9 mouse cellular contexts compared by ENCODE assay signal in the genomic region with DNA sequence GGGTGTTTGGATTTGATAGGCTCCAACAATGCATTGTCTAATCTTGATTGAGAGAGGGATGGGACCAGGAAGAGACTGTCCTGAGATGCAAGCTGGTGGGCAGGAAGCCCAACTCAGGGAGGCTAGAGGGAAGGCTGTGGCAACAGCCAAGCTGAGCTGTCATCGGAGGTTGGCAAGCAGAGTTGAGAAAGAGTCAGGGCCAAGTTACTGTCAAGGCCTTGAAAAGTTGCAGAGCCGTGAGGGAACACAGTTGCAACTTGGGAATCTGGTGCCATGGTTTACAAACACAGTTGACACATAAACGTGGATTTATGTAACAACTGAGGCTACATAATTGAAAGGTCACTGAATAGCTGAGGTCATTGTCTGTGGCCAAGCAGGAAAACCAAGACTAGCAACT.
A peak's percentile ranks its signal among the peaks of the same experiment; 100 is the strongest.
DNase-seq lines count a peak whose midpoint lies in the region; ATAC-seq and TF ChIP-seq lines count a peak whose summit lies in the region.
"Had no signal": no experiment of that assay in that cellular context is flagged by ENCODE, and none has a peak within 500 bp of the region (broad histone marks: within the 10 kb centered on the region; RNA-seq: fewer than 3 reads in every experiment).

No protein-coding gene starts in this region.

- no peaks in the 10 kb centered on the region for H3K9me3 ChIP-seq in hindbrain, postnatal 0 days (ENCODE audit: low read length)
- no peaks in the 10 kb centered on the region for H3K9me3 ChIP-seq in hindbrain, embryonic 10.5 days
- no peaks in the 10 kb centered on the region for H3K9me3 ChIP-seq in lung, embryonic 15.5 days
- no peaks in the 10 kb centered on the region for H3K9me3 ChIP-seq in neural tube, embryonic 15.5 days (replicated peaks)
- no peaks in the 10 kb centered on the region for H3K9me3 ChIP-seq in intestine, embryonic 15.5 days
- H3K9me3 ChIP-seq: embryonic facial prominence, embryonic 12.5 days had no signal

- H3K4me1 ChIP-seq in hindbrain, postnatal 0 days (ENCODE audit: insufficient read depth, low read length), result no peaks in the 10 kb centered on the region
- H3K4me1 ChIP-seq in hindbrain, embryonic 10.5 days (replicated peaks), result 0 out of 2 replicates have a peak, but pooled peaks cover 4% of the 10 kb centered on the region
- peaks cover 37% of the 10 kb centered on the region for H3K4me1 ChIP-seq in lung, embryonic 15.5 days
- no peaks in the 10 kb centered on the region for H3K4me1 ChIP-seq in neural tube, embryonic 15.5 days
- H3K4me1 ChIP-seq in intestine, embryonic 15.5 days (replicated peaks), result no peaks in the 10 kb centered on the region

- ATAC-seq in hindbrain, postnatal 0 days, result no peak
- peak; percentile 85 for ATAC-seq in lung, embryonic 15.5 days (ENCODE audit: borderline replicate concordance, extremely low read depth, low FRiP score, low TSS enrichment)
- ATAC-seq in neural tube, embryonic 15.5 days (ENCODE audit: low FRiP score), result no peak
- ATAC-seq in intestine, embryonic 15.5 days, result no peak

- 41% methylated on average over 3 of the region's 3 CpGs for WGBS in hindbrain, postnatal 0 days
- WGBS in hindbrain, embryonic 10.5 days, result 93% methylated on average over 3 of the region's 3 CpGs
- 29% methylated on average over 3 of the region's 3 CpGs for WGBS in lung, embryonic 15.5 days
- WGBS in neural tube, embryonic 15.5 days, result 72% methylated on average over 3 of the region's 3 CpGs
- 36% methylated on average over 3 of the region's 3 CpGs for WGBS in intestine, embryonic 15.5 days

- peak; percentile 64 for DNase-seq in hindbrain, postnatal 0 days (ENCODE audit: low spot score)
- DNase-seq in hindbrain, embryonic 10.5 days (ENCODE audit: low spot score), result no peak
- peak; percentile 89 to 94 for DNase-seq in adrenal gland, adult (ENCODE audit: inconsistent age in 2 of 2, low spot score in 1 of 2)
- DNase-seq in gastrocnemius, postnatal 25 days, result peak; percentile 85
- no peak for DNase-seq in thymus, postnatal 36 days

- no peaks in the 10 kb centered on the region for H3K27me3 ChIP-seq in hindbrain, postnatal 0 days (ENCODE audit: insufficient read depth, low read length)
- no peaks in the 10 kb centered on the region for H3K27me3 ChIP-seq in hindbrain, embryonic 10.5 days (ENCODE audit: insufficient read depth, poor library complexity, severe bottlenecking)
- H3K27me3 ChIP-seq in lung, embryonic 15.5 days, result no peaks in the 10 kb centered on the region
- H3K27me3 ChIP-seq in neural tube, embryonic 15.5 days (replicated peaks), result no peaks in the 10 kb centered on the region
- H3K27me3 ChIP-seq in intestine, embryonic 15.5 days (replicated peaks), result no peaks in the 10 kb centered on the region
- H3K27me3 ChIP-seq: embryonic facial prominence, embryonic 12.5 days had no signal

- no peak overlapping the region for H3K4me3 ChIP-seq in hindbrain, postnatal 0 days (ENCODE audit: low read length)
- no peak overlapping the region for H3K4me3 ChIP-seq in hindbrain, embryonic 10.5 days
- H3K4me3 ChIP-seq in lung, embryonic 15.5 days, result no peak overlapping the region
- no peak overlapping the region for H3K4me3 ChIP-seq in neural tube, embryonic 15.5 days (replicated peaks)
- H3K4me3 ChIP-seq in intestine, embryonic 15.5 days (replicated peaks), result no peak overlapping the region
- H3K4me3 ChIP-seq: embryonic facial prominence, embryonic 12.5 days had no signal

- TF ChIP-seq CTCF in hindbrain, postnatal 0 days (IDR thresholded peaks at IDR 0.05; ENCODE audit: low read depth), result no peak

- H3K27ac ChIP-seq in hindbrain, postnatal 0 days, result no peak overlapping the region
- H3K27ac ChIP-seq in hindbrain, embryonic 10.5 days, result no peak overlapping the region
- H3K27ac ChIP-seq in lung, embryonic 15.5 days, result no peak overlapping the region
- H3K27ac ChIP-seq in neural tube, embryonic 15.5 days (replicated peaks), result no peak overlapping the region
- no peak overlapping the region for H3K27ac ChIP-seq in intestine, embryonic 15.5 days
- H3K27ac ChIP-seq: embryonic facial prominence, embryonic 12.5 days had no signal

- H3K4me2 ChIP-seq in hindbrain, postnatal 0 days (ENCODE audit: low read depth, low read length), result no peak overlapping the region
- H3K4me2 ChIP-seq in lung, embryonic 15.5 days, result no peak overlapping the region
- no peak overlapping the region for H3K4me2 ChIP-seq in neural tube, embryonic 15.5 days
- H3K4me2 ChIP-seq in intestine, embryonic 15.5 days (replicated peaks), result no peak overlapping the region
- H3K4me2 ChIP-seq: embryonic facial prominence, embryonic 12.5 days had no signal

- H3K36me3 ChIP-seq in hindbrain, postnatal 0 days (ENCODE audit: insufficient read depth, low read length), result no peaks in the 10 kb centered on the region
- H3K36me3 ChIP-seq in hindbrain, embryonic 10.5 days, result no peaks in the 10 kb centered on the region
- no peaks in the 10 kb centered on the region for H3K36me3 ChIP-seq in lung, embryonic 15.5 days
- no peaks in the 10 kb centered on the region for H3K36me3 ChIP-seq in neural tube, embryonic 15.5 days
- no peaks in the 10 kb centered on the region for H3K36me3 ChIP-seq in intestine, embryonic 15.5 days
- H3K36me3 ChIP-seq: embryonic facial prominence, embryonic 12.5 days had no signal

- no peak overlapping the region for H3K9ac ChIP-seq in hindbrain, postnatal 0 days (replicated peaks; ENCODE audit: low read length)
- no peak overlapping the region for H3K9ac ChIP-seq in lung, embryonic 15.5 days
- H3K9ac ChIP-seq in neural tube, embryonic 15.5 days (replicated peaks), result no peak overlapping the region
- no peak overlapping the region for H3K9ac ChIP-seq in intestine, embryonic 15.5 days
- H3K9ac ChIP-seq: embryonic facial prominence, embryonic 12.5 days had no signal

Comparison
In these comparisons a context has a peak if more than half of its experiments do, and no peak if none do; other contexts are left out.
1. DNase-seq: peak in hindbrain, postnatal 0 days (single experiment), adrenal gland, adult (2 of 2) and gastrocnemius, postnatal 25 days (single experiment); none in hindbrain, embryonic 10.5 days (single experiment) and thymus, postnatal 36 days (0 of 2).